In genomic region chr15:89480584-89480983, GRCm38 (mm10) we compare ENCODE assay signal across 9 mouse cellular contexts. TPM values are rescaled to one million over a fixed set of nuclear protein-coding genes. Genes with fewer than 3 reads are reported as not detected.
DNase-seq lines count a peak whose midpoint lies in the region; ATAC-seq lines count a peak whose summit lies in the region.
"Had no signal": no experiment of that assay in that cellular context is flagged by ENCODE, and none has a peak within 500 bp of the region (broad histone marks: within the 10 kb centered on the region; RNA-seq: fewer than 3 reads in every experiment).

No protein-coding gene starts in this region.

- peaks cover 2% of the 10 kb centered on the region; the same call in 1 of the 2 replicates for H3K4me1 ChIP-seq in kidney, embryonic 14.5 days (ENCODE audit: control insufficient read depth, insufficient read depth, low read length)
- peaks cover 18% of the 10 kb centered on the region for H3K4me1 ChIP-seq in neural tube, embryonic 15.5 days

- no peaks in the 10 kb centered on the region for H3K27me3 ChIP-seq in kidney, embryonic 14.5 days (ENCODE audit: control insufficient read depth, insufficient read depth, low read length)
- no peaks in the 10 kb centered on the region for H3K27me3 ChIP-seq in neural tube, embryonic 15.5 days (replicated peaks)

- H3K9me3 ChIP-seq in kidney, embryonic 14.5 days (ENCODE audit: control insufficient read depth, low read length) = no peaks in the 10 kb centered on the region
- no peaks in the 10 kb centered on the region for H3K9me3 ChIP-seq in neural tube, embryonic 15.5 days (replicated peaks)

- 67% methylated on average over 8 of the region's 8 CpGs for WGBS in kidney, embryonic 14.5 days
- 88% methylated on average over 8 of the region's 8 CpGs for WGBS in neural tube, embryonic 15.5 days

- no peak overlapping the region for H3K9ac ChIP-seq in kidney, embryonic 14.5 days (ENCODE audit: low read depth, low read length)
- no peak overlapping the region for H3K9ac ChIP-seq in neural tube, embryonic 15.5 days (replicated peaks)

- DNase-seq in 3T3-L1 (ENCODE audit: low read depth, low spot score) (peak; percentile 95), ZHBTc4 (ENCODE audit: low read depth, low spot score) (peak; percentile 69)
- peak; percentile 39 to 56 for DNase-seq in gastrocnemius, adult 8-10 months (ENCODE audit: low spot score in 2 of 2)
- no peak for DNase-seq in urinary bladder, postnatal 4 days (ENCODE audit: low spot score in 2 of 2)
- DNase-seq in yolk sac, embryonic 10.5 days (ENCODE audit: low spot score) = no peak
- no peak for DNase-seq in left cerebral cortex, adult 8-10 months (ENCODE audit: low spot score in 2 of 2)

- ATAC-seq in kidney, embryonic 14.5 days (ENCODE audit: low FRiP score, low TSS enrichment) = no peak
- no peak for ATAC-seq in neural tube, embryonic 15.5 days (ENCODE audit: low FRiP score)

- H3K36me3 ChIP-seq in kidney, embryonic 14.5 days (ENCODE audit: control insufficient read depth, insufficient read depth, low read length) = no peaks in the 10 kb centered on the region
- no peaks in the 10 kb centered on the region for H3K36me3 ChIP-seq in neural tube, embryonic 15.5 days

- H3K4me2 ChIP-seq in kidney, embryonic 14.5 days (replicated peaks; ENCODE audit: low read depth, low read length) = no peak overlapping the region
- H3K4me2 ChIP-seq in neural tube, embryonic 15.5 days = no peak overlapping the region

- no peak overlapping the region for H3K4me3 ChIP-seq in kidney, embryonic 14.5 days (ENCODE audit: low read length)
- no peak overlapping the region for H3K4me3 ChIP-seq in neural tube, embryonic 15.5 days (replicated peaks)

- 0 out of 2 replicates have a peak overlapping the region, but pooled peaks have one; percentile 42 for H3K27ac ChIP-seq in kidney, embryonic 14.5 days (ENCODE audit: low read depth, low read length)
- no peak overlapping the region for H3K27ac ChIP-seq in neural tube, embryonic 15.5 days (replicated peaks)

RNA-seq across cellular contexts. Expression of gene Arsa, which starts 3.4 kb away (rescaled TPM):
- total RNA-seq in gastrocnemius, adult 8-10 months (2022) = 1 to 10 TPM; 1.7 to 3.9 (median 2.8) TPM
- 11.1 and 12.1 TPM in 2 replicates for polyA plus RNA-seq in kidney, embryonic 14.5 days (2014; fragmentation: Nextera tagmentation; extraction: Ambion mirVana)
- 27.4 and 29.2 TPM in 2 replicates for polyA plus RNA-seq in neural tube, embryonic 15.5 days (2015; fragmentation: Nextera tagmentation; extraction: Ambion mirVana)
- 10 to 100 TPM; 31.8 to 37.3 (median 35.9) TPM for total RNA-seq in left cerebral cortex, adult 8-10 months (2022)

RNA-seq across cellular contexts. Expression of gene Shank3, which starts 18.8 kb away (rescaled TPM):
- 10 to 100 TPM in 2 of 4 experiments, 1 to 10 TPM in 2; 5.9 to 11.7 (median 8.8) TPM for total RNA-seq in gastrocnemius, adult 8-10 months (2022)
- polyA plus RNA-seq in kidney, embryonic 14.5 days (2014; fragmentation: Nextera tagmentation; extraction: Ambion mirVana) = 2.5 and 3.0 TPM in 2 replicates
- 8.9 and 9.5 TPM in 2 replicates for polyA plus RNA-seq in neural tube, embryonic 15.5 days (2015; fragmentation: Nextera tagmentation; extraction: Ambion mirVana)
- 100 to 1,000 TPM; 192 to 223 (median 197) TPM for total RNA-seq in left cerebral cortex, adult 8-10 months (2022)

RNA-seq across cellular contexts. Expression of gene Mapk8ip2, which starts 26.9 kb away (rescaled TPM):
- under 1 TPM in 3 of 4 experiments, not detected in 1; 0.10 to 0.65 (median 0.56) TPM for total RNA-seq in gastrocnemius, adult 8-10 months (2022)
- polyA plus RNA-seq in kidney, embryonic 14.5 days (2014; fragmentation: Nextera tagmentation; extraction: Ambion mirVana) = 0.34 and 0.37 TPM in 2 replicates
- 73.0 and 85.4 TPM in 2 replicates for polyA plus RNA-seq in neural tube, embryonic 15.5 days (2015; fragmentation: Nextera tagmentation; extraction: Ambion mirVana)
- 100 to 1,000 TPM; 240 to 262 (median 246) TPM for total RNA-seq in left cerebral cortex, adult 8-10 months (2022)

RNA-seq across cellular contexts. Expression of gene Chkb, which starts 50.9 kb away (rescaled TPM):
- 10 to 100 TPM; 23.3 to 25.8 (median 25.1) TPM for total RNA-seq in gastrocnemius, adult 8-10 months (2022)
- 51.7 and 57.7 TPM in 2 replicates for polyA plus RNA-seq in kidney, embryonic 14.5 days (2014; fragmentation: Nextera tagmentation; extraction: Ambion mirVana)
- polyA plus RNA-seq in neural tube, embryonic 15.5 days (2015; fragmentation: Nextera tagmentation; extraction: Ambion mirVana) = 79.8 and 92.8 TPM in 2 replicates
- total RNA-seq in left cerebral cortex, adult 8-10 months (2022) = 10 to 100 TPM; 37.4 to 49.3 (median 42.9) TPM

RNA-seq across cellular contexts. Expression of gene Gm44502, which starts 51.1 kb away (rescaled TPM):
- 1 to 10 TPM in 2 of 4 experiments, under 1 TPM in 2; 0.81 to 2.2 (median 1.0) TPM for total RNA-seq in gastrocnemius, adult 8-10 months (2022)
- polyA plus RNA-seq in kidney, embryonic 14.5 days (2014; fragmentation: Nextera tagmentation; extraction: Ambion mirVana) = not detected in 2 replicates
- 0.36 TPM in 1 of 2 replicates, not detected in the other for polyA plus RNA-seq in neural tube, embryonic 15.5 days (2015; fragmentation: Nextera tagmentation; extraction: Ambion mirVana)
- under 1 TPM in 1 of 4 experiments, not detected in 3; 0.37 TPM for total RNA-seq in left cerebral cortex, adult 8-10 months (2022)
- total RNA-seq: left cerebral cortex, postnatal 10 days had no signal

Comparison
In these comparisons a context has a peak if more than half of its experiments do, and no peak if none do; other contexts are left out.
1. DNase-seq: peak in 3T3-L1 (single experiment), ZHBTc4 (single experiment) and gastrocnemius, adult 8-10 months (2 of 2); none in urinary bladder, postnatal 4 days (0 of 2), yolk sac, embryonic 10.5 days (single experiment) and left cerebral cortex, adult 8-10 months (0 of 2).
2. RNA of gene Arsa, which starts 3.4 kb away (total RNA-seq): 31.8 to 37.3 TPM in left cerebral cortex, adult 8-10 months; 1.7 to 3.9 TPM in gastrocnemius, adult 8-10 months; every median in the first group is over 4 times any median in the second.
3. RNA of gene Shank3, which starts 18.8 kb away (total RNA-seq): 192 to 223 TPM in left cerebral cortex, adult 8-10 months; 5.9 to 11.7 TPM in gastrocnemius, adult 8-10 months; every median in the first group is over 10 times any median in the second.
4. RNA of gene Mapk8ip2, which starts 26.9 kb away (total RNA-seq): 240 to 262 TPM in left cerebral cortex, adult 8-10 months; 0.10 to 0.65 TPM in gastrocnemius, adult 8-10 months; every median in the first group is over 100 times any median in the second.